Mouse (Mus musculus) inflammation-experienced regulatory T-cells, adult 6 months (primary cell): ENCODE results near the gene Smg6. TPM values are rescaled to one million over a fixed set of nuclear protein-coding genes. Genes with fewer than 3 reads are reported as not detected.
A peak's percentile ranks its signal among the peaks of the same experiment; 100 is the strongest.

Experiments used
- ATAC-seq: one replicate; pipeline ENCODE4 v1.8.0; 2017
- polyA plus RNA-seq, 3 experiments: library from polyadenylated mRNA; unstranded; fragments of 100-300 nt; shearing (Covaris generic); gene quantifications; one replicate each; pipeline ENCODE4 v1.2.1; 2017

Gene Smg6
- polyA plus RNA-seq = 10 to 100 TPM; 16.3 to 22.0 (median 18.9) TPM

- peak; percentile 77 for ATAC-seq
Measured at GRCm38 (mm10) chr11:74925577-74926387, at the start of gene Smg6, which contains the start of gene Srr. Gene Smg6 (plus strand): TSS chr11:74925823. Gene Srr (minus strand): TSS chr11:74925948.

- ATAC-seq = no peak
Measured at GRCm38 (mm10) chr11:74876801-74877200, 48.8 kb upstream of the Smg6 start.

GRCm38 (mm10) chr11:74880999-74881398 is 44.6 kb upstream of the Smg6 start:
- ATAC-seq = peak; percentile 70

- no peak for ATAC-seq
Measured at GRCm38 (mm10) chr11:74881979-74882378, 43.6 kb upstream of the Smg6 start.

GRCm38 (mm10) chr11:74883098-74883497 is 42.5 kb upstream of the Smg6 start:
- ATAC-seq = no peak

GRCm38 (mm10) chr11:74894619-74895018 is 31.0 kb upstream of the Smg6 start:
- no peak for ATAC-seq

- no peak for ATAC-seq
Measured at GRCm38 (mm10) chr11:74895980-74896900, 29.4 kb upstream of the Smg6 start.

- peak; percentile 22 for ATAC-seq
Measured at GRCm38 (mm10) chr11:74896901-74897677, 28.5 kb upstream of the Smg6 start, which contains the start of gene Sgsm2. Gene Sgsm2 (minus strand): TSS chr11:74897060.

GRCm38 (mm10) chr11:74897678-74898516 is 27.7 kb upstream of the Smg6 start, which contains the start of gene Tsr1:
Gene Tsr1 (plus strand): TSS chr11:74898071.
- ATAC-seq = peak; percentile 86

GRCm38 (mm10) chr11:74898517-74898827 is 27.2 kb upstream of the Smg6 start:
- ATAC-seq = no peak

- no peak for ATAC-seq
Measured at GRCm38 (mm10) chr11:74901555-74901954, 24.1 kb upstream of the Smg6 start.

- ATAC-seq = no peak
Measured at GRCm38 (mm10) chr11:74902416-74902815, 23.2 kb upstream of the Smg6 start.

- no peak for ATAC-seq
Measured at GRCm38 (mm10) chr11:74907850-74908249, 17.8 kb upstream of the Smg6 start.

- ATAC-seq = no peak
Measured at GRCm38 (mm10) chr11:74908618-74909399, 16.8 kb upstream of the Smg6 start.

- no peak for ATAC-seq
Measured at GRCm38 (mm10) chr11:74909978-74910377, 15.6 kb upstream of the Smg6 start.

- no peak for ATAC-seq
Measured at GRCm38 (mm10) chr11:74912492-74912891, 13.1 kb upstream of the Smg6 start.

GRCm38 (mm10) chr11:74919249-74919648 is 6.4 kb upstream of the Smg6 start:
- no peak for ATAC-seq

- no peak for ATAC-seq
Measured at GRCm38 (mm10) chr11:74924149-74924548, 1.5 kb upstream of the Smg6 start.

GRCm38 (mm10) chr11:74926388-74927005 is 874 bp downstream of the Smg6 start:
- ATAC-seq = peak; percentile 53

GRCm38 (mm10) chr11:74927236-74927725 is 1.7 kb downstream of the Smg6 start:
- ATAC-seq = no peak
